Mouse (Mus musculus): ENCODE measurements around the gene Apol7b. TPM values are rescaled to one million over a fixed set of nuclear protein-coding genes. Genes with fewer than 3 reads are reported as not detected.

Apol7b gene
- polyA plus RNA-seq, 1 experiment from 2014 or later, result not detected

DNA sequence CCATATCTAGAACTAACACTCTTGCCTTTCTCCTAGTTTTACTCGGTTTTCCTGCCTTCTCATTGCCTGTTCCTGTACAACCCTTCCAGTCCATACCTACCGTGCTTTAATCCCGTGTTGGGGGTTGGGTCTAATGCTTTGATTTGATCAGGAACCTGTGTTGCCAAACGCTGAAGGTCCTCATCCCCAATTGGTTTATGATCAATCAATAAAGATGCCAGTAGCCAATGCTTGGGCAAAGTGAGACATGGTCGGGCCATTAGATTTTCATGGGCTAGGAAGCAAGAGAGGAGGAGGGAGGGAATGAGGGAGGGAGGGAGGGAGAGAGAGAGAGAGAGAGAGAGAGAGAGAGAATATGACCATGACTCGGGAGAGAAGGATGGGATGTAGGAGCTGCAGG lies 65.8 kb downstream of the Apol7b start:
- Histone ChIP-seq H3K9ac (replicated peaks) (no peak overlapping the region), H3K4me1 (no peaks in the 10 kb centered on the region), H3K27me3 (replicated peaks) (no peaks in the 10 kb centered on the region), H3K9me3 (replicated peaks) (no peaks in the 10 kb centered on the region), H3K27ac (replicated peaks) (no peak overlapping the region), H3K4me2 (no peak overlapping the region), H3K36me3 (no peaks in the 10 kb centered on the region), H3K4me3 (replicated peaks) (no peak overlapping the region)
- no peak for ATAC-seq (ENCODE audit: low FRiP score)
- 80% methylated on average over 6 of the region's 6 CpGs for WGBS

DNA sequence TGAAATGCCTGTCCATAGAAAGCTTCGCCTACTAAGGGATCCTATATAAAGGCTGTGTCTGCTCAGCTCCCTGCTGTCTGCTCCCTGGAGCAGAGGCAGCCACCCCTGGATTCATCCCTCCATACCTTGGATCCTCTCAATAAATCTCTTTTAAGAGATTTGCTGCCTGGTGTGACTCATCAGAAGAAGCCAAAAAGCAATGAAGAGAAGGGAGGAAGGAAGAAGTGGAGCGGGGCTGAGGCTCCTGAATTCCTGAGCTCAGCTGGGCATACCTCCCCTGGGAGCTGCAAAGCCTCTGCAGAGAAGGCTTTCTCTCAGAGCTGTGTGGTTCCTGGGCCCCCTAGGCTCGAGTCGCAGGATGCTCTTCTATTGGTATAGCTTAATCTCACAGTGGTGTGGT lies 67.4 kb downstream of the Apol7b start:
- no peak overlapping the region for H3K9ac ChIP-seq (replicated peaks)
- no peaks in the 10 kb centered on the region for H3K36me3 ChIP-seq
- H3K27ac ChIP-seq (replicated peaks), result no peak overlapping the region
- H3K9me3 ChIP-seq (replicated peaks), result no peaks in the 10 kb centered on the region
- 60% methylated on average over 4 of the region's 4 CpGs for WGBS
- H3K4me2 ChIP-seq, result no peak overlapping the region
- no peaks in the 10 kb centered on the region for H3K27me3 ChIP-seq (replicated peaks)
- no peak overlapping the region for H3K4me3 ChIP-seq (replicated peaks)
- no peak for ATAC-seq (ENCODE audit: low FRiP score)
- no peaks in the 10 kb centered on the region for H3K4me1 ChIP-seq

DNA sequence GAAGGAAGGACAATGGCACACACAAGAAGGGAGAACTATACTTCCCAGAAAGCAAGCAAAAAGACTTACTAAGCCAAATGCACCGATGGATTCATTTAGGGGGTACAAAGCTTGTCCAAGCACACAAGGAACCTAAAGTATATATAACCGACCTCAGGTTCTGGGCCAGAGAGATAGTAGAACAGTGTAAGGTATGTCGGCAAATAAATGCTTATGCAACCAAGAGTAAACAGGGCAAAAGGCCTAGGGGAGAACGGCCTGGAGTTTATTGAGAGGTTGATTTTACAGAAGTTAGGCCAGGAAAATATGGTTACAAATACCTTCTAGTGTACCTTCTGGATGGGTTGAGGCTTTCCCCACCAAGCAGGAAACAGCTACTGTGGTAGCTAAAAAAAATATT lies 69.9 kb downstream of the Apol7b start:
- Histone ChIP-seq H3K4me3 (replicated peaks) (no peak overlapping the region), H3K27ac (replicated peaks) (no peak overlapping the region), H3K4me2 (no peak overlapping the region), H3K4me1 (no peaks in the 10 kb centered on the region), H3K9me3 (replicated peaks) (no peaks in the 10 kb centered on the region), H3K27me3 (replicated peaks) (no peaks in the 10 kb centered on the region), H3K36me3 (no peaks in the 10 kb centered on the region), H3K9ac (replicated peaks) (no peak overlapping the region)
- 89% methylated on average over 4 of the region's 4 CpGs for WGBS
- no peak for ATAC-seq (ENCODE audit: low FRiP score)

DNA sequence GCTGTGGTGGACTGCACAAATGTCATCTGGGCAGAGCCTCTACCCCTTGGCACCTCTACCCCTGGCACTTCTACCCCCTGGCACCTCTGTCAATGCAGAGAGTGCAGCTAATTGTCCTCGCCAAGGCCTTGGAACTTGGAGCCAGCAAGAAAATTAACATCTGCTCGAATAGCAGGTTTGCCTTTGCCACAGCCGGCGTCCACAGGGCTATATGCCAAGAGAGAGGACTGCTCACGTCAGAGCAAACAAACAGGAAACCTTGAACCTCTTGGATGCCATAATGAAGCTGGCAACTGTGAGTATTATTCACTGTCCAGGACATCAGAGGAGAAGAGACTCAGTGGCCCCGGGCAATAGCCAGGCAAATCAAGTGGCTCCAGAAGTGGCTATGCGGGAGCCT lies 70.4 kb downstream of the Apol7b start:
- Histone ChIP-seq H3K36me3 (no peaks in the 10 kb centered on the region), H3K4me3 (replicated peaks) (no peak overlapping the region), H3K27me3 (replicated peaks) (no peaks in the 10 kb centered on the region), H3K9ac (replicated peaks) (no peak overlapping the region), H3K27ac (replicated peaks) (no peak overlapping the region), H3K9me3 (replicated peaks) (no peaks in the 10 kb centered on the region), H3K4me1 (no peaks in the 10 kb centered on the region), H3K4me2 (no peak overlapping the region)
- ATAC-seq (ENCODE audit: low FRiP score), result no peak
- 73% methylated on average over 7 of the region's 7 CpGs for WGBS

Other genes with a start within 250 kb of the Apol7b start
- gene Rbfox2, start 140.5 kb downstream of the Apol7b start, polyA plus RNA-seq (2015; fragmentation: Nextera tagmentation; extraction: Ambion mirVana), result 103 and 120 TPM in 2 replicates
- 0.19 TPM in 1 of 2 replicates, not detected in the other for gene Apol7a, start 48.4 kb downstream of the Apol7b start, polyA plus RNA-seq (2015; fragmentation: Nextera tagmentation; extraction: Ambion mirVana)
- gene Apol9a, start 36.4 kb downstream of the Apol7b start, polyA plus RNA-seq (2015; fragmentation: Nextera tagmentation; extraction: Ambion mirVana), result 0.28 and 0.37 TPM in 2 replicates
- gene Apol10a, start 29.6 kb upstream of the Apol7b start, polyA plus RNA-seq (2015; fragmentation: Nextera tagmentation; extraction: Ambion mirVana), result not detected in 2 replicates
- not detected in 2 replicates for gene Apol11a, start 60.8 kb upstream of the Apol7b start, polyA plus RNA-seq (2015; fragmentation: Nextera tagmentation; extraction: Ambion mirVana)
- 0.40 TPM in 1 of 2 replicates, not detected in the other for gene Apol7c, start 85.8 kb upstream of the Apol7b start, polyA plus RNA-seq (2015; fragmentation: Nextera tagmentation; extraction: Ambion mirVana)
- not detected in 2 replicates for gene 1700025B11Rik, start 114.4 kb upstream of the Apol7b start, polyA plus RNA-seq (2015; fragmentation: Nextera tagmentation; extraction: Ambion mirVana)
- gene Apol10b, start 148.6 kb upstream of the Apol7b start, polyA plus RNA-seq (2015; fragmentation: Nextera tagmentation; extraction: Ambion mirVana), result 0.19 TPM in 1 of 2 replicates, not detected in the other
- gene Gm36245, start 151.8 kb upstream of the Apol7b start, polyA plus RNA-seq (2015; fragmentation: Nextera tagmentation; extraction: Ambion mirVana), result not detected in 2 replicates
- 0.10 TPM in 1 of 2 replicates, not detected in the other for gene Apol11b, start 195.8 kb upstream of the Apol7b start, polyA plus RNA-seq (2015; fragmentation: Nextera tagmentation; extraction: Ambion mirVana)